Mouse (Mus musculus) brain, adult 2 months (tissue): ENCODE results near the gene Crtac1.

Source experiments
- DNase-seq: peaks from one replicate; pipeline ENCODE4 v3.0.0; 2011; ENCODE audit warnings: low read depth, low spot score

The Crtac1 gene

GRCm38 (mm10) chr19:42331446-42331845, 100.1 kb downstream of the Crtac1 start:
- DNase-seq, result no peak

- peak; percentile 55 for DNase-seq
Observed at GRCm38 (mm10) chr19:42328160-42328559, 103.4 kb downstream of the Crtac1 start.

- DNase-seq, result peak; percentile 45
Observed at GRCm38 (mm10) chr19:42325894-42326293, 105.7 kb downstream of the Crtac1 start.

GRCm38 (mm10) chr19:42322357-42323090, 109.1 kb downstream of the Crtac1 start:
- DNase-seq, result no peak

- no peak for DNase-seq
Observed at GRCm38 (mm10) chr19:42321936-42322335, 109.6 kb downstream of the Crtac1 start.

GRCm38 (mm10) chr19:42317648-42318425, 113.7 kb downstream of the Crtac1 start:
- DNase-seq, result peak; percentile 88

GRCm38 (mm10) chr19:42316998-42317397, 114.6 kb downstream of the Crtac1 start:
- peak; percentile 89 for DNase-seq

- DNase-seq, result peak; percentile 43
Observed at GRCm38 (mm10) chr19:42316525-42316924, 115.1 kb downstream of the Crtac1 start.

- peak; percentile 92 for DNase-seq
Observed at GRCm38 (mm10) chr19:42315914-42316313, 115.7 kb downstream of the Crtac1 start.

GRCm38 (mm10) chr19:42315070-42315679, 116.4 kb downstream of the Crtac1 start:
- no peak for DNase-seq

- peak; percentile 64 for DNase-seq
Observed at GRCm38 (mm10) chr19:42312191-42312590, 119.4 kb downstream of the Crtac1 start.

GRCm38 (mm10) chr19:42311332-42311731, 120.3 kb downstream of the Crtac1 start:
- peak; percentile 24 for DNase-seq

GRCm38 (mm10) chr19:42308931-42309330, 122.7 kb downstream of the Crtac1 start:
- DNase-seq, result no peak

GRCm38 (mm10) chr19:42307019-42307418, 124.6 kb downstream of the Crtac1 start:
- DNase-seq, result no peak

- DNase-seq, result no peak
Observed at GRCm38 (mm10) chr19:42306202-42306601, 125.4 kb downstream of the Crtac1 start.

- no peak for DNase-seq
Observed at GRCm38 (mm10) chr19:42305746-42306145, 125.8 kb downstream of the Crtac1 start.

- no peak for DNase-seq
Observed at GRCm38 (mm10) chr19:42304506-42304905, 127.1 kb downstream of the Crtac1 start.

- no peak for DNase-seq
Observed at GRCm38 (mm10) chr19:42303210-42303813, 128.3 kb downstream of the Crtac1 start.

GRCm38 (mm10) chr19:42293216-42293615, 138.4 kb downstream of the Crtac1 start:
- DNase-seq, result peak; percentile 76

- no peak for DNase-seq
Observed at GRCm38 (mm10) chr19:42292106-42292505, 139.5 kb downstream of the Crtac1 start.

- peak; percentile 76 for DNase-seq
Observed at GRCm38 (mm10) chr19:42290954-42291661, 140.5 kb downstream of the Crtac1 start.
